Mouse (Mus musculus) megakaryocyte, embryonic 14.5 days (primary cell): Measurements from ENCODE around the gene Txnrd2.

Source experiments
- FLI1 ChIP-seq: IDR thresholded peaks from 2 replicates; pipeline ENCODE4 v1.6.1; 2012; ENCODE audit warnings: low read length, inconsistent platforms, mixed read lengths
- GATA1 ChIP-seq: IDR thresholded peaks from 3 replicates; pipeline ENCODE4 v1.6.1; 2012; ENCODE audit warnings: mixed read lengths, low read length, inconsistent platforms, borderline replicate concordance

DNA sequence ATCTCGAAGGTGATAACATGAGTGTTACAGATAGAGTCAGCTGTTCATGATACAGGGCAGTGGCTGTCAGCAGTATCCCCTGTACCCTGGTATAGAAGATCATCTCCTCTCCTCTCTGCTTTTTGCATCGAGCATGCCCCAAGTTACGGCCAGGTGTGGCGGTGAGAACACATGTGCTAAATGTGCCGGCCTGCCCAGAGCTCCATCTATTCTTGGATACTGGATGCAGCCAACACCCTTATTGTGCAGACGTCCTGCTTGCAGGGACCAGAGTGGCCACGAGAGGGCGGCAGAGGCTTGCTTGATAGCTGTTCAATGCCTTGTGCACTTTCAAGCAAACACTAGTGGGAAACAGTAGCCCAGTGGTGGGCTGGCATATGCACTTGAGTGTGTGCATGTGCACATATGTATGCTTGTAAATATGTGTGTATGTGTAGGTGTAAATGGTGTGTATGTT, 17.2 kb downstream of the Txnrd2 start:
- TF ChIP-seq GATA1 (no peak), FLI1 (no peak)
